Comparison of ENCODE assay signal across 8 mouse cellular contexts in the genomic region with DNA sequence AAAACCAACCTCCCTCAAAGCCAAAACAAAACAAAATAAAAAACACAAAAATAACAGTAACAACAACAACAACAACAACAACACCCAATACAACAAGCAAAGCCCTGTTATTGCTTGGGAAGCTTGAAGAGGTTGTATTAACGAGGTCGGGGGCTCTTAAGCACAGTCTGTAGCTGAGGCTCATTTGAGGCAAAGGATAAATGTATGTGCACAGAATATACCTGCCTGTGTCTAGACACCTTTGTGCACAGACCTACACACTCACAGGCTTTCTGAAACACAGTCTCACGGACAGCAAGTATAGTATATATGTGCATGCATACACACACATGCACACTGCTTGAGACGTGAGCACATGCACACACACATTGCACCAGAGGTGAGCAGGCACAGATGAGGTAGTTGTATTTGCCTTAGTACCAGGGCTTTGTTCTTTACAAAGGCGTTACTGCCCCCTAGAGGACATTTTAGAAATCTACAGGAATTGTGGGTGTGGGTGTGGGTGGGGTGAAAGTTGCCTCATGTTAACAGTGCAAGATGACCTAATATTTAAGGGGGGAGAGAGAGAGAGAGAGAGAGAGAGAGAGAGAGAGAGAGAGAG. TPM values are rescaled to one million over a fixed set of nuclear protein-coding genes. Genes with fewer than 3 reads are reported as not detected.
DNase-seq lines count a peak whose midpoint lies in the region; ATAC-seq and TF ChIP-seq lines count a peak whose summit lies in the region.

No protein-coding gene starts in this region.

- ATAC-seq in hindbrain, embryonic 11.5 days (ENCODE audit: low FRiP score) = peak; percentile 78
- ATAC-seq in limb, embryonic 14.5 days (ENCODE audit: low FRiP score, low read depth) = peak; percentile 55
- ATAC-seq in midbrain, embryonic 15.5 days (replicated peaks) = peak; percentile 85

- H3K4me2 ChIP-seq in CH12.LX (ENCODE audit: insufficient read depth, low read depth, poor library complexity, severe bottlenecking) = no peak overlapping the region
- no peak overlapping the region for H3K4me2 ChIP-seq in hindbrain, embryonic 11.5 days (replicated peaks; ENCODE audit: low read depth, low read length)
- no peak overlapping the region for H3K4me2 ChIP-seq in limb, embryonic 14.5 days (replicated peaks; ENCODE audit: low read depth, low read length, severe bottlenecking)
- H3K4me2 ChIP-seq in midbrain, embryonic 15.5 days = no peak overlapping the region

- dilution Hi-C loops in CH12.LX (cut with MboI; ENCODE audit: extremely low pct_ligation_motif_present, extremely low pct_unique_long_range_greater_than_20kb, low sequenced_read_pairs) = no loop called here

- peak in 1 of 2 experiments; percentile 69; a peak in 2 of 4 replicates for TF ChIP-seq CTCF in CH12.LX (conservative IDR thresholded peaks at IDR 0.05 in 1 of 2, IDR thresholded peaks at IDR 0.05 in 1 of 2; ENCODE audit: low read depth in 2 of 2, low read length in 2 of 2)
- TF ChIP-seq CTCF in cortical plate, adult 2 months (IDR thresholded peaks at IDR 0.05; ENCODE audit: extremely low read depth, insufficient read depth, low read length) = peak; percentile 44; the same call in 1 of the 2 replicates

- H3K9me3 ChIP-seq in CH12.LX (replicated peaks; ENCODE audit: low read length) = no peaks in the 10 kb centered on the region
- no peaks in the 10 kb centered on the region for H3K9me3 ChIP-seq in hindbrain, embryonic 11.5 days (ENCODE audit: control insufficient read depth, low read length)
- H3K9me3 ChIP-seq in limb, embryonic 14.5 days (ENCODE audit: control insufficient read depth, low read length) = no peaks in the 10 kb centered on the region
- H3K9me3 ChIP-seq in midbrain, embryonic 15.5 days = no peaks in the 10 kb centered on the region

- H3K27me3 ChIP-seq in CH12.LX (replicated peaks) = no peaks in the 10 kb centered on the region
- peaks cover 14% of the 10 kb centered on the region for H3K27me3 ChIP-seq in hindbrain, embryonic 11.5 days (ENCODE audit: control insufficient read depth, insufficient read depth, low read length)
- H3K27me3 ChIP-seq in limb, embryonic 14.5 days (ENCODE audit: control insufficient read depth, insufficient read depth, low read length) = no peaks in the 10 kb centered on the region; the same call in 1 of the 2 replicates
- peaks cover 18% of the 10 kb centered on the region for H3K27me3 ChIP-seq in midbrain, embryonic 15.5 days (replicated peaks)

- no peak overlapping the region for H3K27ac ChIP-seq in CH12.LX (ENCODE audit: insufficient read depth, low read depth)
- no peak overlapping the region for H3K27ac ChIP-seq in cortical plate, adult 2 months (ENCODE audit: insufficient read depth, low read length)
- no peak overlapping the region for H3K27ac ChIP-seq in hindbrain, embryonic 11.5 days (ENCODE audit: low read depth, low read length)
- no peak overlapping the region for H3K27ac ChIP-seq in limb, embryonic 14.5 days (replicated peaks; ENCODE audit: low read depth, low read length)
- H3K27ac ChIP-seq in midbrain, embryonic 15.5 days = no peak overlapping the region

- H3K9ac ChIP-seq in CH12.LX (ENCODE audit: insufficient read depth, low read depth) = no peak overlapping the region
- H3K9ac ChIP-seq in hindbrain, embryonic 11.5 days (ENCODE audit: low read depth, low read length) = no peak overlapping the region
- H3K9ac ChIP-seq in limb, embryonic 14.5 days (ENCODE audit: low read depth, low read length, severe bottlenecking) = no peak overlapping the region
- H3K9ac ChIP-seq in midbrain, embryonic 15.5 days = no peak overlapping the region

- in situ Hi-C loops in CH12.LX (cut with MboI; ENCODE audit: low pct_ligation_motif_present, low pct_unique_long_range_greater_than_20kb, low sequenced_read_pairs) = no loop called here

- H3K4me1 ChIP-seq in CH12.LX (ENCODE audit: control insufficient read depth in 1 of 2, insufficient read depth in 2 of 2) = no peaks in the 10 kb centered on the region
- no peaks in the 10 kb centered on the region for H3K4me1 ChIP-seq in cortical plate, adult 2 months (ENCODE audit: control insufficient read depth, insufficient read depth, low read length)
- H3K4me1 ChIP-seq in hindbrain, embryonic 11.5 days (replicated peaks; ENCODE audit: control insufficient read depth, insufficient read depth, low read length) = no peaks in the 10 kb centered on the region
- H3K4me1 ChIP-seq in limb, embryonic 14.5 days (ENCODE audit: control insufficient read depth, insufficient read depth, low read length) = no peaks in the 10 kb centered on the region
- H3K4me1 ChIP-seq in midbrain, embryonic 15.5 days = no peaks in the 10 kb centered on the region

- WGBS in hindbrain, embryonic 11.5 days = 29% methylated on average over 5 of the region's 5 CpGs
- 20% methylated on average over 5 of the region's 5 CpGs for WGBS in limb, embryonic 14.5 days
- 28% methylated on average over 5 of the region's 5 CpGs for WGBS in midbrain, embryonic 15.5 days

- H3K4me3 ChIP-seq in CH12.LX (replicated peaks in 1 of 3; ENCODE audit: low read depth in 2 of 3, low read length in 2 of 3, poor library complexity in 1 of 3) = no peak overlapping the region
- no peak overlapping the region for H3K4me3 ChIP-seq in cortical plate, adult 2 months (ENCODE audit: insufficient read depth, low read length)
- H3K4me3 ChIP-seq in hindbrain, embryonic 11.5 days (ENCODE audit: low read depth, low read length) = no peak overlapping the region
- H3K4me3 ChIP-seq in limb, embryonic 14.5 days (replicated peaks; ENCODE audit: low read length) = no peak overlapping the region
- H3K4me3 ChIP-seq in midbrain, embryonic 15.5 days = no peak overlapping the region

- no peak for TF ChIP-seq EP300 in CH12.LX (IDR thresholded peaks at IDR 0.05; ENCODE audit: low read length)

- DNase-seq in A20 (ENCODE audit: low read depth, low spot score) (peak; percentile 74), CH12.LX (ENCODE audit: extremely low read depth) (peak; percentile 74)
- peak; percentile 65 for DNase-seq in hindbrain, embryonic 11.5 days (ENCODE audit: low spot score)
- DNase-seq in limb, embryonic 14.5 days (ENCODE audit: low spot score) = peak; percentile 70
- DNase-seq in urinary bladder, postnatal 36 days (ENCODE audit: low spot score in 2 of 2) = no peak
- no peak for DNase-seq in gastrocnemius, postnatal 25 days

- TF ChIP-seq POLR2A in CH12.LX (IDR thresholded peaks at IDR 0.05; ENCODE audit: low read depth, low read length) = no peak
- TF ChIP-seq POLR2A in cortical plate, adult 2 months (IDR thresholded peaks at IDR 0.05; ENCODE audit: extremely low read depth, insufficient read depth, low read length) = no peak
- no peak for TF ChIP-seq POLR2A in limb, embryonic 14.5 days (IDR thresholded peaks at IDR 0.05; ENCODE audit: borderline replicate concordance, extremely low read depth, insufficient read depth, insufficient read length)

- TF ChIP-seq RAD21 in CH12.LX (IDR thresholded peaks at IDR 0.05; ENCODE audit: low read depth, low read length) = peak; percentile 74

- H3K36me3 ChIP-seq in CH12.LX (replicated peaks in 1 of 2; ENCODE audit: control insufficient read depth in 1 of 2, insufficient read depth in 1 of 2, low read length in 1 of 2) = no peaks in the 10 kb centered on the region
- H3K36me3 ChIP-seq in hindbrain, embryonic 11.5 days (ENCODE audit: control insufficient read depth, insufficient read depth, low read length) = no peaks in the 10 kb centered on the region
- H3K36me3 ChIP-seq in limb, embryonic 14.5 days (ENCODE audit: control insufficient read depth, insufficient read depth, low read length) = no peaks in the 10 kb centered on the region
- H3K36me3 ChIP-seq in midbrain, embryonic 15.5 days (replicated peaks) = no peaks in the 10 kb centered on the region

- no peaks in the 10 kb centered on the region for H3K79me2 ChIP-seq in CH12.LX (replicated peaks; ENCODE audit: control insufficient read depth, extremely low read depth, insufficient read depth, poor library complexity, severe bottlenecking)

TF ChIP-seq in CH12.LX, 34 proteins besides CTCF, POLR2A, EP300 and RAD21 (continues in another document):
- TF ChIP-seq ZMIZ1 (IDR thresholded peaks at IDR 0.05; ENCODE audit: low read depth, low read length) = no peak
- TF ChIP-seq GABPA (IDR thresholded peaks at IDR 0.05; ENCODE audit: insufficient replicate concordance, low read depth, low read length) = no peak
- TF ChIP-seq USF2 (conservative IDR thresholded peaks at IDR 0.05; ENCODE audit: low read depth, low read length) = no peak

RNA-seq across cellular contexts. Expression of a gene that starts 10.4 kb away (rescaled TPM):
- 16.5 and 17.0 TPM in 2 replicates for total RNA-seq in CH12.LX (2012; rRNA removed)
- total RNA-seq in CH12.LX (2014; rRNA removed) = 18.0 and 21.0 TPM in 2 replicates
- 35.3 and 37.1 TPM in 2 replicates for polyA plus RNA-seq in CH12.LX (2012; ENCODE audit: insufficient read length, low read depth)
- polyA plus RNA-seq in cortical plate, adult 2 months (2012; rRNA removed) = 163 and 184 TPM in 2 replicates
- 29.4 and 38.5 TPM in 2 replicates for polyA plus RNA-seq in hindbrain, embryonic 11.5 days (2014; fragmentation: Nextera tagmentation; extraction: Ambion mirVana)
- polyA plus RNA-seq in limb, embryonic 14.5 days (2012; rRNA removed) = 81.3 and 113 TPM in 2 replicates
- 24.0 and 24.2 TPM in 2 replicates for polyA plus RNA-seq in limb, embryonic 14.5 days (2014; fragmentation: Nextera tagmentation; extraction: Ambion mirVana)
- 58.7 and 60.4 TPM in 2 replicates for polyA plus RNA-seq in midbrain, embryonic 15.5 days (2015; fragmentation: Nextera tagmentation; extraction: Ambion mirVana)
- 1 to 10 TPM; 8.2 to 9.3 TPM for total RNA-seq in gastrocnemius, postnatal 25 days (2021)

RNA-seq across cellular contexts. Expression of a gene that starts 15.9 kb away (rescaled TPM):
- not detected in 2 replicates for total RNA-seq in CH12.LX (2012; rRNA removed)
- total RNA-seq in CH12.LX (2014; rRNA removed) = not detected in 2 replicates
- polyA plus RNA-seq in CH12.LX (2012; ENCODE audit: insufficient read length, low read depth) = not detected in 2 replicates
- polyA plus RNA-seq in cortical plate, adult 2 months (2012; rRNA removed) = 8.7 and 8.8 TPM in 2 replicates
- polyA plus RNA-seq in hindbrain, embryonic 11.5 days (2014; fragmentation: Nextera tagmentation; extraction: Ambion mirVana) = 4.7 and 7.2 TPM in 2 replicates
- polyA plus RNA-seq in limb, embryonic 14.5 days (2012; rRNA removed) = 13.0 and 16.7 TPM in 2 replicates
- polyA plus RNA-seq in limb, embryonic 14.5 days (2014; fragmentation: Nextera tagmentation; extraction: Ambion mirVana) = 4.5 and 5.5 TPM in 2 replicates
- polyA plus RNA-seq in midbrain, embryonic 15.5 days (2015; fragmentation: Nextera tagmentation; extraction: Ambion mirVana) = 11.1 and 13.6 TPM in 2 replicates
- total RNA-seq in gastrocnemius, postnatal 25 days (2021) = 1 to 10 TPM in 1 of 2 experiments, under 1 TPM in 1; 0.41 to 1.2 TPM

RNA-seq across cellular contexts. Expression of a gene that starts 25.4 kb away (rescaled TPM):
- total RNA-seq in CH12.LX (2012; rRNA removed) (3.1 and 3.5 TPM in 2 replicates), CH12.LX (2014; rRNA removed) (0.64 and 0.86 TPM in 2 replicates)
- polyA plus RNA-seq in CH12.LX (2012; ENCODE audit: insufficient read length, low read depth) = 2.7 and 3.4 TPM in 2 replicates
- 35.6 and 38.6 TPM in 2 replicates for polyA plus RNA-seq in cortical plate, adult 2 months (2012; rRNA removed)
- polyA plus RNA-seq in hindbrain, embryonic 11.5 days (2014; fragmentation: Nextera tagmentation; extraction: Ambion mirVana) = 15.5 and 16.2 TPM in 2 replicates
- polyA plus RNA-seq in limb, embryonic 14.5 days (2012; rRNA removed) = 17.9 and 23.1 TPM in 2 replicates
- polyA plus RNA-seq in limb, embryonic 14.5 days (2014; fragmentation: Nextera tagmentation; extraction: Ambion mirVana) = 13.1 and 17.8 TPM in 2 replicates
- polyA plus RNA-seq in midbrain, embryonic 15.5 days (2015; fragmentation: Nextera tagmentation; extraction: Ambion mirVana) = 33.3 and 38.9 TPM in 2 replicates
- total RNA-seq in gastrocnemius, postnatal 25 days (2021) = 1 to 10 TPM in 1 of 2 experiments, under 1 TPM in 1; 0.72 to 1.3 TPM

Comparison
In these comparisons a context has a peak if more than half of its experiments do, and no peak if none do; other contexts are left out.
1. DNase-seq: peak in A20 (single experiment), CH12.LX (single experiment), hindbrain, embryonic 11.5 days (single experiment) and limb, embryonic 14.5 days (single experiment); none in urinary bladder, postnatal 36 days (0 of 2) and gastrocnemius, postnatal 25 days (single experiment).
2. Peak in every context shown above with its lines, with median percentiles within 50 percentile points of each other: ATAC-seq.